Mouse (Mus musculus) brain, embryonic 14.5 days (tissue): ENCODE results near the gene Os9. TPM values are rescaled to one million over a fixed set of nuclear protein-coding genes. Genes with fewer than 3 reads are reported as not detected.

Experiments
- DNase-seq: peaks from one replicate; pipeline ENCODE4 v3.0.0-alpha.2; 2011; ENCODE audit warnings: low read depth
- CTCF ChIP-seq: fragments of 200-500 bp; IDR thresholded peaks from 2 replicates; pipeline ENCODE4 v1.5.1; 2012; ENCODE audit warnings: inconsistent platforms, mild to moderate bottlenecking, moderate library complexity, borderline replicate concordance; ENCODE audit not compliant: insufficient read depth, insufficient read length; ENCODE audit errors: extremely low read depth
- POLR2A ChIP-seq: fragments of 200-500 bp; IDR thresholded peaks from 2 replicates; pipeline ENCODE4 v1.6.1; 2012; ENCODE audit warnings: mild to moderate bottlenecking, inconsistent platforms, borderline replicate concordance; ENCODE audit not compliant: poor library complexity, insufficient read depth, insufficient read length, severe bottlenecking; ENCODE audit errors: extremely low read depth
- polyA plus RNA-seq: library from polyadenylated mRNA; depleted of rRNA; stranded (reverse); fragments of >200 nt; gene quantifications from 2 replicates; pipeline ENCODE4 v1.2.3, GENCODE M21; 2012; rRNA removed

The Os9 gene
- polyA plus RNA-seq, 1 experiment = 93.8 TPM

GRCm38 (mm10) chr10:127056490-127056889 is 64.4 kb downstream of the Os9 start:
- no peak for DNase-seq
- TF ChIP-seq POLR2A (no peak), CTCF (no peak)

- DNase-seq = no peak
- TF ChIP-seq POLR2A (no peak), CTCF (no peak)
These were observed 65.5 kb downstream of the Os9 start for GRCm38 (mm10) chr10:127055406-127055805.

- TF ChIP-seq CTCF (no peak), POLR2A (no peak)
- DNase-seq = no peak
These were observed 66.3 kb downstream of the Os9 start for GRCm38 (mm10) chr10:127054646-127055045.

- DNase-seq = no peak
- TF ChIP-seq POLR2A (no peak), CTCF (no peak)
These were observed 70.8 kb downstream of the Os9 start for GRCm38 (mm10) chr10:127050119-127050474.

GRCm38 (mm10) chr10:127049395-127050118 is 71.4 kb downstream of the Os9 start:
- DNase-seq = no peak
- TF ChIP-seq CTCF (peak; percentile 16; the same call in 1 of the 2 replicates), POLR2A (no peak)

- TF ChIP-seq POLR2A = no peak
- no peak for TF ChIP-seq CTCF
- no peak for DNase-seq
These were observed 72.1 kb downstream of the Os9 start for GRCm38 (mm10) chr10:127048608-127049394.

- TF ChIP-seq CTCF (no peak), POLR2A (no peak)
- no peak for DNase-seq
These were observed 73.0 kb downstream of the Os9 start, which contains the start of gene Cyp27b1 for GRCm38 (mm10) chr10:127047954-127048353. Gene Cyp27b1 (plus strand): TSS chr10:127048250.

Other genes with a start within 250 kb of the Os9 start
- 8.6 and 9.6 TPM in 2 replicates for gene Atp23, start 219.8 kb downstream of the Os9 start, polyA plus RNA-seq
- gene Ctdsp2, start 142.4 kb downstream of the Os9 start, polyA plus RNA-seq = 73.2 and 79.8 TPM in 2 replicates
- 0.28 and 1.7 TPM in 2 replicates for gene Avil, start 120.4 kb downstream of the Os9 start, polyA plus RNA-seq
- gene Tsfm, start 90.3 kb downstream of the Os9 start, polyA plus RNA-seq = 41.2 and 52.3 TPM in 2 replicates
- gene Mettl1, start 79.7 kb downstream of the Os9 start, polyA plus RNA-seq = 15.8 and 19.4 TPM in 2 replicates
- gene Eef1akmt3, start 79.6 kb downstream of the Os9 start, polyA plus RNA-seq = 0.19 and 0.40 TPM in 2 replicates
- gene Cyp27b1, start 72.9 kb downstream of the Os9 start, polyA plus RNA-seq = 0.63 and 0.97 TPM in 2 replicates
- 35.9 and 51.7 TPM in 2 replicates for gene March9, start 60.9 kb downstream of the Os9 start, polyA plus RNA-seq
- gene Cdk4, start 57.6 kb downstream of the Os9 start, polyA plus RNA-seq = 871 and 1,231 TPM in 2 replicates
- gene Tspan31, start 50.9 kb downstream of the Os9 start, polyA plus RNA-seq = 96.5 and 115 TPM in 2 replicates
- 113 and 151 TPM in 2 replicates for gene Agap2, start 45.8 kb downstream of the Os9 start, polyA plus RNA-seq
- 48.7 and 72.4 TPM in 2 replicates for gene B4galnt1, start 44.1 kb upstream of the Os9 start, polyA plus RNA-seq
- 1.1 and 2.6 TPM in 2 replicates for gene Slc26a10, start 59.5 kb upstream of the Os9 start, polyA plus RNA-seq
- 66.7 and 98.2 TPM in 2 replicates for gene Arhgef25, start 69.0 kb upstream of the Os9 start, polyA plus RNA-seq
- 405 and 652 TPM in 2 replicates for gene Dtx3, start 74.6 kb upstream of the Os9 start, polyA plus RNA-seq
- gene Pip4k2c, start 90.5 kb upstream of the Os9 start, polyA plus RNA-seq = 20.2 and 24.7 TPM in 2 replicates
- gene Kif5a, start 142.2 kb upstream of the Os9 start, polyA plus RNA-seq = 97.5 and 134 TPM in 2 replicates
- 326 and 373 TPM in 2 replicates for gene Dctn2, start 145.2 kb upstream of the Os9 start, polyA plus RNA-seq
- gene Mbd6, start 167.9 kb upstream of the Os9 start, polyA plus RNA-seq = 39.2 and 67.3 TPM in 2 replicates
- 88.2 and 102 TPM in 2 replicates for gene Mars, start 190.7 kb upstream of the Os9 start, polyA plus RNA-seq
- gene Arhgap9, start 200.8 kb upstream of the Os9 start, polyA plus RNA-seq = 0.49 and 0.71 TPM in 2 replicates
- 7.4 and 11.3 TPM in 2 replicates for gene Gli1, start 220.8 kb upstream of the Os9 start, polyA plus RNA-seq
- not detected in 2 replicates for gene Inhbe, start 233.3 kb upstream of the Os9 start, polyA plus RNA-seq
- not detected in 2 replicates for gene Inhbc, start 249.3 kb upstream of the Os9 start, polyA plus RNA-seq